Mouse (Mus musculus) cortical plate, adult 2 months (tissue): Measurements from ENCODE around the gene Ctnnd2.
"Not testable (repeated sequence)": the region's sequence is repeated elsewhere in the genome, so short reads cannot be mapped to it uniquely, and the experiment has no call there.

Experiments used
- CTCF ChIP-seq: fragments of 200-500 bp; IDR thresholded peaks from 2 replicates; pipeline ENCODE4 v1.5.1; 2011; ENCODE audit warnings: mild to moderate bottlenecking, control low read depth, low read length; ENCODE audit not compliant: insufficient read depth; ENCODE audit errors: extremely low read depth
- POLR2A ChIP-seq: fragments of 200-500 bp; IDR thresholded peaks from 2 replicates; pipeline ENCODE4 v1.6.1; 2011; ENCODE audit warnings: mild to moderate bottlenecking, low read length, control low read depth; ENCODE audit not compliant: insufficient read depth; ENCODE audit errors: extremely low read depth

GRCm38 (mm10) chr15:30139626-30140025, 32.8 kb upstream of the Ctnnd2 start:
- TF ChIP-seq CTCF, POLR2A: not testable (repeated sequence)
